Mouse (Mus musculus) MEL (cell line): ENCODE results near the gene Tnfaip1. TPM values are rescaled to one million over a fixed set of nuclear protein-coding genes. Genes with fewer than 3 reads are reported as not detected.
A peak's percentile ranks its signal among the peaks of the same experiment; 100 is the strongest.

Source experiments
- DNase-seq: peaks from one replicate; pipeline ENCODE4 v3.0.0; 2011; ENCODE audit warnings: low read depth, low spot score
- H3K27ac ChIP-seq: 2 replicates; pipeline ENCODE4 v1.5.1; 2012; ENCODE audit warnings: low read depth, mild to moderate bottlenecking, control low read depth, low read length, moderate library complexity; ENCODE audit not compliant: control insufficient read depth
- H3K27me3 ChIP-seq, 2 experiments: fragments of 150-350 bp in 1 of 2; sonication (generic) in 1 of 2; 2 replicates each; pipeline ENCODE4 v1.6.1; 2012; ENCODE audit warnings: low read length in 2 of 2, mild to moderate bottlenecking in 2 of 2, improper control_type of control experiment in 1 of 2, moderate library complexity in 1 of 2; ENCODE audit not compliant: insufficient read depth in 2 of 2, control insufficient read depth in 1 of 2
- H3K36me3 ChIP-seq, 2 experiments: 2 replicates each; pipeline ENCODE4 v1.6.1; 2012 to 2014; ENCODE audit warnings: low read length in 2 of 2, improper control_type of control experiment in 1 of 2, inconsistent platforms in 1 of 2, mild to moderate bottlenecking in 1 of 2; ENCODE audit not compliant: insufficient read depth in 2 of 2, control insufficient read depth in 1 of 2
- H3K4me1 ChIP-seq, 2 experiments: fragments of 150-350 bp in 1 of 2; sonication (generic) in 1 of 2; 2 replicates each; pipeline ENCODE4 v1.6.1; 2012; ENCODE audit warnings: low read length in 2 of 2, improper control_type of control experiment in 1 of 2, mild to moderate bottlenecking in 1 of 2; ENCODE audit not compliant: insufficient read depth in 2 of 2, control insufficient read depth in 1 of 2
- H3K4me3 ChIP-seq, 2 experiments: fragments of 150-350 bp in 1 of 2; sonication (generic) in 1 of 2; 2 replicates each; pipeline ENCODE4 v1.5.1; 2012; ENCODE audit warnings: low read depth in 2 of 2, low read length in 2 of 2, mild to moderate bottlenecking in 2 of 2, moderate library complexity in 2 of 2, control low read depth in 1 of 2, improper control_type of control experiment in 1 of 2; ENCODE audit not compliant: control insufficient read depth in 1 of 2, insufficient read depth in 1 of 2
- H3K79me2 ChIP-seq: 2 replicates; pipeline ENCODE4 v1.6.1; 2012; ENCODE audit warnings: mild to moderate bottlenecking, low read length, moderate library complexity; ENCODE audit not compliant: control insufficient read depth, poor library complexity, insufficient read depth
- H3K9ac ChIP-seq: 2 replicates; pipeline ENCODE4 v1.6.1; 2012; ENCODE audit warnings: low read depth, mild to moderate bottlenecking, control low read depth, low read length, moderate library complexity; ENCODE audit not compliant: control insufficient read depth, poor library complexity, severe bottlenecking
- H3K9me3 ChIP-seq: fragments of 150-350 bp; sonication (generic); replicated peaks from 2 replicates; pipeline ENCODE4 v1.6.1; 2012; ENCODE audit warnings: mild to moderate bottlenecking, low read length, improper control_type of control experiment, moderate library complexity; ENCODE audit not compliant: insufficient read depth
- BHLHE40 ChIP-seq: IDR thresholded peaks from 2 replicates; pipeline ENCODE4 v1.6.1; 2012; ENCODE audit warnings: low read depth, mild to moderate bottlenecking, inconsistent platforms, low read length, improper control_type of control experiment, borderline replicate concordance
- CHD2 ChIP-seq: IDR thresholded peaks from 2 replicates; pipeline ENCODE4 v1.6.1; 2011; ENCODE audit warnings: low read length, improper control_type of control experiment
- E2F4 ChIP-seq: IDR thresholded peaks from 2 replicates; pipeline ENCODE4 v1.6.1; 2011; ENCODE audit warnings: low read depth, low read length, improper control_type of control experiment, borderline replicate concordance
- ELF1 ChIP-seq: IDR thresholded peaks from 2 replicates; pipeline ENCODE4 v1.6.1; 2014; ENCODE audit warnings: low read depth, mild to moderate bottlenecking, inconsistent platforms, low read length, improper control_type of control experiment, moderate library complexity
- EP300 ChIP-seq, 2 experiments: IDR thresholded peaks; 2 replicates each; pipeline ENCODE4 v1.6.1; 2011; ENCODE audit warnings: improper control_type of control experiment in 2 of 2, low read length in 2 of 2, low read depth in 1 of 2, mild to moderate bottlenecking in 1 of 2
- ETS1 ChIP-seq: IDR thresholded peaks from 2 replicates; pipeline ENCODE4 v1.6.1; 2012; ENCODE audit warnings: low read depth, mild to moderate bottlenecking, inconsistent platforms, low read length, improper control_type of control experiment, moderate library complexity
- GABPA ChIP-seq: IDR thresholded peaks from 2 replicates; pipeline ENCODE4 v1.6.1; 2012; ENCODE audit warnings: low read depth, mild to moderate bottlenecking, inconsistent platforms, low read length, improper control_type of control experiment, moderate library complexity
- HCFC1 ChIP-seq: IDR thresholded peaks from 2 replicates; pipeline ENCODE4 v1.6.1; 2012; ENCODE audit warnings: low read depth, mild to moderate bottlenecking, inconsistent platforms, low read length, improper control_type of control experiment, moderate library complexity
- MAFK ChIP-seq: IDR thresholded peaks from 2 replicates; pipeline ENCODE4 v1.6.1; 2011; ENCODE audit warnings: low read depth, mild to moderate bottlenecking, low read length, improper control_type of control experiment, borderline replicate concordance
- MAX ChIP-seq: IDR thresholded peaks from 2 replicates; pipeline ENCODE4 v1.6.1; 2011; ENCODE audit warnings: low read length, improper control_type of control experiment
- MAZ ChIP-seq: IDR thresholded peaks from 2 replicates; pipeline ENCODE4 v1.6.1; 2012; ENCODE audit warnings: low read depth, mild to moderate bottlenecking, inconsistent platforms, low read length, improper control_type of control experiment
- MXI1 ChIP-seq: IDR thresholded peaks from 2 replicates; pipeline ENCODE4 v1.6.1; 2011; ENCODE audit warnings: mild to moderate bottlenecking, low read depth, low read length, improper control_type of control experiment
- MYC ChIP-seq: IDR thresholded peaks from 2 replicates; pipeline ENCODE4 v1.6.1; 2011; ENCODE audit warnings: low read depth, mild to moderate bottlenecking, low read length, improper control_type of control experiment, moderate library complexity
- POLR2AphosphoS2 ChIP-seq: IDR thresholded peaks from 2 replicates; pipeline ENCODE4 v1.6.1; 2011; ENCODE audit warnings: low read length, improper control_type of control experiment
- RCOR1 ChIP-seq: IDR thresholded peaks from 2 replicates; pipeline ENCODE4 v1.6.1; 2012; ENCODE audit warnings: low read depth, mild to moderate bottlenecking, inconsistent platforms, low read length, improper control_type of control experiment
- SIN3A ChIP-seq: IDR thresholded peaks from 2 replicates; pipeline ENCODE4 v1.6.1; 2012; ENCODE audit warnings: low read length, improper control_type of control experiment, inconsistent platforms
- TAL1 ChIP-seq: IDR thresholded peaks from 2 replicates; pipeline ENCODE4 v1.6.1; 2012; ENCODE audit warnings: mild to moderate bottlenecking, inconsistent platforms, low read length, moderate library complexity, mixed read lengths
- TCF12 ChIP-seq: IDR thresholded peaks from 2 replicates; pipeline ENCODE4 v1.6.1; 2014; ENCODE audit warnings: low read depth, mild to moderate bottlenecking, inconsistent platforms, low read length, improper control_type of control experiment, moderate library complexity
- ZKSCAN1 ChIP-seq: IDR thresholded peaks from 2 replicates; pipeline ENCODE4 v1.6.1; 2012; ENCODE audit warnings: low read depth, mild to moderate bottlenecking, inconsistent platforms, low read length, improper control_type of control experiment, moderate library complexity
- ZNF384 ChIP-seq: IDR thresholded peaks from 2 replicates; pipeline ENCODE4 v1.6.1; 2012; ENCODE audit warnings: low read depth, mild to moderate bottlenecking, inconsistent platforms, low read length, improper control_type of control experiment
- polyA plus RNA-seq, 2 experiments: library from polyadenylated mRNA; stranded (reverse) in 1 of 2; unstranded in 1 of 2; fragments of >175 nt in 1 of 2; fragments of >200 nt in 1 of 2; gene quantifications; 2 replicates each; pipeline versions ENCODE4 v1.2.1 to v1.2.4; 2012; ENCODE audit warnings: low replicate concordance in 2 of 2, low read depth in 1 of 2; ENCODE audit not compliant: insufficient read length in 2 of 2, insufficient read depth in 1 of 2, missing spikeins in 1 of 2
- total RNA-seq: library from RNA; depleted of rRNA; stranded (reverse); fragments of 300-350 nt; gene quantifications from 2 replicates; pipeline ENCODE4 v1.2.3, GENCODE M21; 2012

The Tnfaip1 gene
- total and polyA plus RNA-seq, 3 experiments: 3.9 to 7.4 TPM; not detected in 1

DNA sequence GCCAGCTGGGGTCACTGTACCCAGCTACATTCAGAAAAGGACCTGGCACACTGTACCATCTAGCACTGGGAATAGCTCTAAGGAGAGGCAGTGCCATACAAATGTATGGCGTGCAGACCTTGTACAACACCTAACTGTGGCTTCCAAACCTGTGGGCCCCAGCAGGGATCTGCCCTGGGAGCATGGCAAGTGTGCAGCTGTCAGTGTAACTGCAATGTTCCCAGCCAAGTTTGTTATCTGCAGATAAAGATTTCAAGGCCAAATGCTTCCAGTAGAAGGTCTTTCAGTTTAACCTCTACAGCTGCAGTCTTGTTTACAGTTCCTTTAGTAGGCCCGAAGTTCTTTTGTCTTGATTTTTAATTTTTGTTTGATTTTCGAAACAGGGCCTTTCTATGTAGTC is 19.5 kb upstream of the Tnfaip1 start (continued):
- TF ChIP-seq EP300 (IDR thresholded peaks at IDR 0.05; ENCODE audit: low read depth in 1 of 2, low read length in 2 of 2) (peak; percentile 49 to 70; a peak in 3 of 4 replicates), ZKSCAN1 (no peak), BHLHE40 (no peak), CHD2 (no peak), POLR2AphosphoS2 (no peak; the same call in 1 of the 2 replicates), TAL1 (no peak), MXI1 (peak; percentile 83), E2F4 (no peak), MAZ (no peak), MAX (no peak), SIN3A (peak; percentile 58), MAFK (no peak), HCFC1 (peak; percentile 15; the same call in 1 of the 2 replicates), MYC (no peak), ETS1 (peak; percentile 93), ZNF384 (no peak), TCF12 (peak; percentile 88), ELF1 (no peak)

GRCm38 (mm10) chr11:78551059-78551398 is 14.9 kb upstream of the Tnfaip1 start:
- DNase-seq: no peak
- Histone ChIP-seq H3K9me3 (no peaks in the 10 kb centered on the region), H3K4me3 (peak overlapping the region; percentile 50 to 87), H3K79me2 (peaks cover 33% of the 10 kb centered on the region), H3K9ac (peak overlapping the region; percentile 59), H3K27ac (no peak overlapping the region), H3K4me1 (peaks cover 31 to 36% of the 10 kb centered on the region in 2 experiments), H3K27me3 (no peaks in the 10 kb centered on the region), H3K36me3 (peaks cover 0 to 35% of the 10 kb centered on the region in 2 experiments; a peak in 3 of 4 replicates)
- 0 out of 2 replicates have a peak, but pooled peaks have one; percentile 7 for TF ChIP-seq GABPA
- TF ChIP-seq RCOR1: peak; percentile 51; the same call in 1 of the 2 replicates
- no peak for TF ChIP-seq MAZ
